Mouse (Mus musculus): Measurements from ENCODE around the gene Mef2c.

DNA sequence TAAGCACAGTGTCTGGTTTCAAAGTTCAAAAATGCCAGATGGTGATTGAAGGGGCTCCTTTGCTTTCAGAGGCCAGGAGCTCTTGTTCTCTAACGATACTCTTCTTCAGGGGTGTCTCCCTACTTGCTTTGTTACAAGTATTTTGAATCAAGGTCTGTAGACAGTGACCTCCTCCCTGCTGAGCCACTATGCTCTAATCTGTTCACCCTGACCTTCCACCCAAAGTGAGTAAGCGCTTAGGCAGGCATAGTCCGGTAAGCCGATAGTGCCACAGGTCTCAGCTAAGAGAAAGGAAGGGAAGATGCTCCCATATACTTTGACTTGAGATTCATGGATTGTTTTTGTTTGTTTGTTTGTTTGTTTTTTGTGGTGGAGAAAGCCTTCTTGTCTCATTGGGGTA lies 69.5 kb downstream of the Mef2c start:
- no peak for TF ChIP-seq CTCF (IDR thresholded peaks at IDR 0.05; ENCODE audit: borderline replicate concordance, extremely low read depth, insufficient read depth, insufficient read length)
- TF ChIP-seq POLR2A (IDR thresholded peaks at IDR 0.05; ENCODE audit: borderline replicate concordance, extremely low read depth, insufficient read depth, insufficient read length, poor library complexity, severe bottlenecking), result no peak
